Mouse (Mus musculus): ENCODE results near the gene Cpeb1.
"Not testable (repeated sequence)": the region's sequence is repeated elsewhere in the genome, so short reads cannot be mapped to it uniquely, and the experiment has no call there.

Gene Cpeb1

GRCm38 (mm10) chr7:81455155-81455651 is at the start of gene Cpeb1:
Cpeb1 (minus strand) TSS chr7:81455465.
- DNase-seq: no peak

GRCm38 (mm10) chr7:81501050-81501449 is 45.8 kb upstream of the Cpeb1 start:
- no peak for DNase-seq

- DNase-seq: no peak
Observed at GRCm38 (mm10) chr7:81498181-81498580, 42.9 kb upstream of the Cpeb1 start, which contains the start of gene BC048679. BC048679 (minus strand) TSS chr7:81498281.

- DNase-seq: no peak
Observed at GRCm38 (mm10) chr7:81497171-81497570, 41.9 kb upstream of the Cpeb1 start.

GRCm38 (mm10) chr7:81493331-81494021 is 38.2 kb upstream of the Cpeb1 start, which contains the start of gene Ap3b2:
Ap3b2 (minus strand) TSS chr7:81493925.
- DNase-seq: peak; percentile 75

GRCm38 (mm10) chr7:81492628-81493027 is 37.4 kb upstream of the Cpeb1 start:
- no peak for DNase-seq

GRCm38 (mm10) chr7:81489649-81490048 is 34.4 kb upstream of the Cpeb1 start:
- no peak for DNase-seq

GRCm38 (mm10) chr7:81480800-81481199 is 25.5 kb upstream of the Cpeb1 start:
- DNase-seq: no peak

- DNase-seq: no peak
Observed at GRCm38 (mm10) chr7:81479531-81480090, 24.3 kb upstream of the Cpeb1 start.

GRCm38 (mm10) chr7:81478261-81478660 is 23.0 kb upstream of the Cpeb1 start:
- not testable (repeated sequence) for DNase-seq

GRCm38 (mm10) chr7:81476833-81477232 is 21.6 kb upstream of the Cpeb1 start:
- peak; percentile 34 for DNase-seq

- DNase-seq: peak; percentile 25
Observed at GRCm38 (mm10) chr7:81475221-81475620, 20.0 kb upstream of the Cpeb1 start.

GRCm38 (mm10) chr7:81464906-81465450 is 9.7 kb upstream of the Cpeb1 start:
- DNase-seq: no peak

GRCm38 (mm10) chr7:81464116-81464515 is 8.9 kb upstream of the Cpeb1 start:
- DNase-seq: peak; percentile 60

- DNase-seq: no peak
Observed at GRCm38 (mm10) chr7:81462815-81463214, 7.5 kb upstream of the Cpeb1 start.

GRCm38 (mm10) chr7:81454331-81455039 is 780 bp downstream of the Cpeb1 start:
- peak; percentile 44 for DNase-seq

- DNase-seq: peak; percentile 82
Observed at GRCm38 (mm10) chr7:81453443-81454274, 1.6 kb downstream of the Cpeb1 start.

- DNase-seq: no peak
Observed at GRCm38 (mm10) chr7:81452971-81453441, 2.3 kb downstream of the Cpeb1 start.

GRCm38 (mm10) chr7:81398957-81399356 is 56.3 kb downstream of the Cpeb1 start:
- DNase-seq: peak; percentile 25

GRCm38 (mm10) chr7:81379363-81379762 is 75.9 kb downstream of the Cpeb1 start:
- no peak for DNase-seq

- DNase-seq: no peak
Observed at GRCm38 (mm10) chr7:81372337-81372920, 82.8 kb downstream of the Cpeb1 start.

- DNase-seq: no peak
Observed at GRCm38 (mm10) chr7:81371811-81372210, 83.5 kb downstream of the Cpeb1 start.
